Mouse (Mus musculus) 416B (cell line): ENCODE data around the gene Far1.
A peak's percentile ranks its signal among the peaks of the same experiment; 100 is the strongest.

Experiments
- DNase-seq: peaks from one replicate; pipeline ENCODE4 v3.0.0; 2011; ENCODE audit warnings: low read depth

Far1 gene

DNA sequence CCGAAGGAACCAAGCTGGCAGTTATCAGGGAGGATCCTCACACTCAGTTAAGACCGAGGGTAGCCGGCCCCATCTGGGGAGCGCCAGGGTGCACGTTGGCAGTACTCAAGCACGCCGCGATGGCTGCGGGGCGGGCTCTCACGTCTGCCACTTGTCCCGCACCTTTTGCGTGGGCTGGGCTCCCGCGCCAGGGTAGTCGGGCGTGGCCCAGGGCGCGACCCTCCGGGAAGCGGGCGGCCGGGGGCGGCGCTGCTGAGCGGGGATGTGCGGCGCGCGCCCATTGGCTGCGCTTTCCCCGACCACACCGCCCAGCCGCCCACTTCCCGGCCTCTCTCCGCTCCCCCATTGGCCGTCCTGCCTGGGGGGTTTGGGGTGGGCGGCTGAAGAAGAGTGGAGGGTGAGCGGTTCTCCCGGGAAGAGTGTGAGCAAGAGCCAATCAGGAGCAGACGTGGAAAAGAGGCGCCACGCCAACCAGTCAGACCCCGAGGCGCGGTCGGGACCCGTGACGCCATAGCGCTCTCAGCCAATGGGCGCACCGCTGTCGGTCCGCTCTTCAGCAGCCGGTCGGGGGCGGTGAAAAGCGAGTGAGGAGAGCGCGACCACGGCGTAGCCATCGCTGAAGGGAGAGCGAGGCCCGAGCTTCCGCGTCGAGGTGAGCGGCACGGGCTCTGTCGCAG is at the start of gene Far1:
Far1 (plus strand) TSS at position 549 of the 677 bp plus-strand sequence.
- DNase-seq = peak; percentile 98

GRCm38 (mm10) chr7:113468345-113468744 is 45.3 kb upstream of the Far1 start:
- no peak for DNase-seq

DNA sequence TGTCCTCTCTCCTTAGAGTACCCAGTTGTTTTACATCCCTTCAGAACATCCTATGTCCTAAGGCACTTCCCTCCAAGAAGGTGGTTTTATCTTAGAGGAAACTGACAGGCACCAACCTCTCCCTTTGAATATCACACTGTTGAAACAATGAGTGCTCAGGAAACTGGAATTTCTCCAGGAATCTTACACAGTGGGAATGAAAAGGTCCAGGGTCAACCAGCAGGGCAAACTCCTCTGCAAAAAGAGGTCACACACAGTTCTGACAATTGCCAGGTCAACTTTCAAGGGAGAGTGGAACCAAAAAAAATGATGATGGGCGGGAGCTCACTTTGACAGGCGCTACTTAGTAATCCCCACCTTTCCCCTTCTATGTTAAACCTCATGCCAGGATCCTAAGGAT is 43.0 kb upstream of the Far1 start:
- no peak for DNase-seq

- DNase-seq = no peak
Measured at GRCm38 (mm10) chr7:113471653-113472052, 42.0 kb upstream of the Far1 start.

DNA sequence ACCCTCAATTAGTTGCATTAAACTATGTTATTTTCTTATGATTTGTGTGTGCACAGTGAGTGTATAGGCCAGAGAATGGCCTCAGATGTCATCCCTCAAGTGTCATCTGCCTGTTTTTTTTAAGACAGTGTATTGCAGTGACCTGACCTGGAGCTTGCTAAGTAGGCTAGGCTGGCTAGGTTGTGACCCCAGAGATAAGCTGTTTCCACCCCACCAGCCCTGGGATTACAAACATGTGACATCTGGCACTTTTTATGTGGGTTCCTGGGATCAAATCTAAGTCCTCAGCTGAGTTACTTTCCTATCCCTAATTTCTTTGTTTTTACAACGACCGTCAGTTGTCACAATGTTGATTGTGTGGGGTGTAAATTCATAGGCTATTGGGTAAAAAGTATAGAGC is 17.8 kb upstream of the Far1 start:
- DNase-seq = no peak

GRCm38 (mm10) chr7:113498413-113498812 is 15.2 kb upstream of the Far1 start:
- DNase-seq = peak; percentile 47

DNA sequence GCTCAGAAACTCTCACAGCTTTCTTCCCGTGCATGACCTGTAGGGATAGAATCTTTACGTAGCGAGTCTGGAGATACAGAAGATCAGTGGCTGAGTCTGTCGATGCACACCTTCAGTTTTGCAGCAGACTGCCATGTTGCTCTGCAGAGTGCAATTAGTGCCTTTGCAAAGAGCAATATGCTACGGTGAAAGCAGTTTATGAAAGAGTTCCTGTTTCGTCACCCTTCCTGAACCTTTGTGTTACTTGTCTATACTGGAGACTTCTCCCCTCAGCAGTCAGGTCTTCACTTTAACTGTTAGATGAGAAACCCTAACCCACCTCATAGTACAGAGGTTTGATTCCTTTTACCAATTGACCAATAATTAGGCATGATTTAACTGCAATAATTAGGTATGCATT is 13.8 kb upstream of the Far1 start:
- peak; percentile 49 for DNase-seq

- DNase-seq = no peak
Measured at GRCm38 (mm10) chr7:113502453-113502852, 11.2 kb upstream of the Far1 start.

DNA sequence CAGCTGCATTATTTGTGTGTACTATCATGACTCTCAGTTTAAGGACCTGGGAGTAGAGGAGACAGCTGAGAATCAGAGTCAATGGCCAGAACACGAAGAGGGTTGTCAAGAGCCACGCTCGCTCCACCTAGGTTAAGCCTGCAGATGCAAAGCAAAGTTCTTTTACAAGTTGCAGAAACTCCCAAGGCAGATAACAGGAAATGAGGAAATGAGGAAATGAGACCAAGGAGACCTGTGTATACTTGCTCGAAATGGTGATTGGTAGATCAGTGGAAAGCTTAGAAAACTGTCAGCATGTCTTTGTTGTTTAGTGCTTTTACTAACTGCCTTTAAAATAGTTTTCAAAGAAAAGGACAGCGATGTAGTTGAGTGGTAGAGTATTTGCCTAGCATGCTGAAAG is 8.6 kb upstream of the Far1 start:
- no peak for DNase-seq

DNA sequence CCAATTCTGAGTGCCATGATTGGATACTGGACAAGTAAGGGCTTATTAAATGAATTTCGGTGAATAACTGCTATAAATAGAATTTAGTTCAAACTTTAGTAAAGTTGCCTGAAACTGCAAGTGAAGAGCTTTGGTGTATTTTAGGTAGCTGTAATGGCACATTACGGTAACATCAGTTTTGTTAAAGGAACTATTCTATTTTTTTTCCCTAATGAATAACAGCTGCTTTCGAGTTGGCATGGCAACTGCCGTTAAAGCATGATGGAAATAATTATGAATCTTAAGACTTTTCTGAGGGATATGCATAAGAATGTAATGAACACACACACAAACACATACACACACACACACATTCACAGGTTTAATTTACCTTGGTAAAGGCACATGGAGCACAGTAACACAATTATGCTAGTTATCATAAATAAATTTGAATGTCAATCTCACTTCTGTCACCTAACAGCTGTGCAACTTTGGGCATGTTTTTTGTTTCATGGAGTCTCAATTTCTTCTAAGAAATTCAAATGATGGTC is 8.1 kb upstream of the Far1 start:
- DNase-seq = no peak

DNA sequence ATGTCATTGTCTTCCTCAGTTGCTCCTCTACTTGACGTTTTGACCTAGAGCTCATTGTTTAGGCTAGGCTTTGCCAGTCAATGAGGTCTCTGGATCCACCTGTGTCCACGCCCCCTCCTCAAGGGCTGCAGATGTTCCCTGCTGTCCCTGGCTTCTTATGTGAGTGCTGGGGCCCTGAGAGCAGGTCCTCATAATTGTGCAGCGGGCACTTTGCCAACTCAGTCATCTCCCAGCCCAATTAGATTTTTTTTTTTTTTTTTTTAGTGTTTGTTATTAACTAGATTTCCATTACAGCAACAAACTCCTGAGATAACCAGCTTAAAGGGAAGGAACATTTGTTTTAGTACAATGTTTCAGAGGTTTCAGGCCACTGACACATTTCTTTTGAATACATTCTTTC is 5.8 kb upstream of the Far1 start:
- no peak for DNase-seq

DNA sequence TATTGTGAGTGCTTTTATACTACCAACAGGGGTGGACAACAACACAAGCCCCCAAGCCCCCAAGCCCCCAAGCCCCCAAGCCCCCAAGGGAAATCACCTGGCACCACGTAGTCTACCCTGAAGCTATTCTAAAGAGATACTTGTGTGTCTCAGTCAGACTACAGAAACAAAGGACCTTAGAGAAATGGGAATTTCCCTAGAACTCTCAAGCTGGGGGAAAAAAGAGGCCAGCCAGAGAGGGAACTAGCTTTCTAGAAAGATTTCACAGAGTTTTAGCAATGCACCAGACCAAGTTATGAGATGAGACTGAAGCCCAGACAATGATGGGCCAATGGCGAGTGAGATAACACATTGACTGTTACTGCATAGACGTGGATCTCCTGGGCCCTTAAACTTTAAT is 2.2 kb upstream of the Far1 start:
- no peak for DNase-seq

- DNase-seq = peak; percentile 62
Measured at GRCm38 (mm10) chr7:113512527-113513285, 928 bp upstream of the Far1 start.

DNA sequence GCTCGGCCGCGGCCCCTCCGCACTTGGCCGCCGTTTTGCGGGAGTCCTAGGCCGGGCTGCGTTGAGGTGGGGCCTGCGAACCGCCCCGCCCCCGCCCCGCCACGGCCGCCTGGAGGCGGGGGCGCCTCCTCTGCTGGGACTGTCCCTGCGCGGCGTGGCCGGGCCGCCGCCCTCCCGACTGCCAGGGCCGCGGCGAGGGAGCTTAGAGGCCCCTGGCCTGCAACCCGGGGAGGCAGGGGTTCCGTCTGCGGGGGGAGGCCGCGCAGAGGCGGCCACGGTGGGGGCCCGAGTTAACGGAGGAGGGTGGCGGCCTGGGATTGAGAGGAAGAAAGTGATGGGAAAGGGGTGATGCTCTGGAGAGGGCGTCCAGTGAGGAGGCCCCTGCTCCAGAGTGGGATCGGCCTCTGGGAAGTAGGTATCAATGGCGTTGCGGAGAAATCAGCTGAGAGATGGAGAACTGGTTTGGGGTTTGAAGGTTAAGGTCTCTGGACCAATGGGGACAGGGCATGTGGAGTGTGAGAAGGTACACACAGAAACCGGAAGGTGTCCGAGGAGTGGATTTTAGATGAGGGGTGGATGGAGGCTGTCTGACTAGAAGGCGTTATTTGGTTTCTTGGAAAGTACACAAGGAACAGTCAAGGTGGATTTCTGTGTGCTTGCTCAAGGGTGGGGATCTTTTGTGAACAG is 472 bp downstream of the Far1 start:
- peak; percentile 61 for DNase-seq

GRCm38 (mm10) chr7:113515831-113516230 is 2.2 kb downstream of the Far1 start:
- DNase-seq = no peak

GRCm38 (mm10) chr7:113518419-113518818 is 4.8 kb downstream of the Far1 start:
- DNase-seq = peak; percentile 81

- peak; percentile 52 for DNase-seq
Measured at GRCm38 (mm10) chr7:113518961-113519360, 5.3 kb downstream of the Far1 start.

DNA sequence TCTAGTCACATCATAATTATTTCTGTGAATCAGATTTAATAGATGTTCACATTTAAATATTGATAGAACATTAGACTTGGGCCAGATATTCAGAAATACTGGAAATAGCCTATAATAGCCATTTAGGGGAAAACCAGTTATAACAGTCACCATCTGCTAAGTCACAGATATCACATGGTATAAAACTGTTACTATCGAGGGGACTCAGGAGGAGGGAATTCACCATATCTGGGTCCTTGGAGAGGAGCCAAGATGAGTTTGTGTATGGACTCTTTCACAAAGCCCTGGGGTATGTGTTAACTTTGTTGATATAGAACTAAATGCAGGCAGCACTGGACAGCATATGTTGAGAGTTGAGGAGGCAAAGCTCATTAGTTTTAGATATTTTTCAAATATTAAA is 29.5 kb downstream of the Far1 start:
- DNase-seq = no peak

- peak; percentile 58 for DNase-seq
Measured at GRCm38 (mm10) chr7:113551742-113552463, 38.3 kb downstream of the Far1 start.

- no peak for DNase-seq
Measured at GRCm38 (mm10) chr7:113552508-113552907, 38.9 kb downstream of the Far1 start.

DNA sequence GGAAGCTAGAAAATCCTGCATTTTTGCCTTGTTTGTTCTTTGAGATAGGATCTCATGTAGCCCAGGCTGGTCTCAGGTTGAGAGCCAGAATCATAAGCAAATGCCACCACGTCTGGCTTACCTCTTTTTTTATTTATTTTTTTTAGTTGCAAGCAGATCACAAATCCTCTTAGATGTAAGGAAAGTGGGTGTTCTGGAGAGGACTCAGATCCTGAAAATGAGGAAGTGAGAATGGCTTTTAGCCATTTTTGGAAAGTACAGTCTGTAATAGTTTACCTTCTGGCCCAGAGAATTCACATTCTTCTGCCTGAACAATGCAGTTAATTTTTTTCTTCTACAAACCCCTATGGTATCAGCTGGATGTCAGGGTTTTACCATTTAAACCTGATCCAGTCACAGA is 42.5 kb downstream of the Far1 start:
- DNase-seq = no peak

DNA sequence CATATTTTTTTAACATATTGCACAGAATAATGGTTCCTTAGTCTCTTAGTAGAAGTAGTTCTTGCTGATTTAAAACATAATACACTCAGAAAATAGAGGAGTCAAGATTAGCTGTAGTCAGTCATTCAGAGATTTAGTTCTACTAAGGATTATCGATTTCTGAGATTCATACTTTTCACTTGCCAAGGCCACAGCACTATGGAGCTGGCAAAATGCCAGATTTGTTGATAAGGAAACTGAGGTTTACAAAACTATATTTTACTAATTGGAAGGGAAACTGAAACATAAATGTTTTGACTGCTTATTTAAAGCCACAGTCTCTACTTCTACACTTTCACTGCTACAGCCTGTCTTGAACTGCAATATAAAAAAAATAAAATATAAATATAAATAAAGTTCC is 53.3 kb downstream of the Far1 start:
- DNase-seq = no peak
